Mouse (Mus musculus) granulocyte monocyte progenitor cell, adult 5-6 weeks (primary cell): Measurements from ENCODE around the gene Kdm2b. TPM values are rescaled to one million over a fixed set of nuclear protein-coding genes. Genes with fewer than 3 reads are reported as not detected.

Experiments
- ATAC-seq: replicated peaks from 2 replicates; pipeline ENCODE4 v1.8.0; 2016; ENCODE audit warnings: mild to moderate bottlenecking, moderate TSS enrichment, inconsistent platforms; ENCODE audit not compliant: poor library complexity, severe bottlenecking
- total RNA-seq, 2 experiments: library from RNA; stranded (forward) in 1 of 2; stranded (reverse) in 1 of 2; fragments of 200-712, 200-1000 nt in 1 of 2; fragments of >200 nt in 1 of 2; fragmentation: Nextera tagmentation in 1 of 2; gene quantifications; 2 replicates each; pipeline ENCODE4 v1.2.3; 2014 to 2017

Gene Kdm2b
- total RNA-seq, 2 experiments from 2014 or later, result 42.8 to 58.7 TPM

GRCm38 (mm10) chr5:123013599-123014315 lies 24.1 kb upstream of the Kdm2b start:
- 0 out of 2 replicates have a peak, but pooled peaks have one; percentile 21 for ATAC-seq

- no peak for ATAC-seq
Observed at GRCm38 (mm10) chr5:123011705-123012104, 22.1 kb upstream of the Kdm2b start.

- no peak for ATAC-seq
Observed at GRCm38 (mm10) chr5:123010806-123011205, 21.2 kb upstream of the Kdm2b start.

- no peak for ATAC-seq
Observed at GRCm38 (mm10) chr5:123009873-123010272, 20.2 kb upstream of the Kdm2b start.

- ATAC-seq, result no peak
Observed at GRCm38 (mm10) chr5:123008877-123009493, 19.4 kb upstream of the Kdm2b start.

- ATAC-seq, result no peak
Observed at GRCm38 (mm10) chr5:123005716-123006592, 16.3 kb upstream of the Kdm2b start.

- no peak for ATAC-seq
Observed at GRCm38 (mm10) chr5:123000901-123001300, 11.3 kb upstream of the Kdm2b start.

GRCm38 (mm10) chr5:122997205-122998204 lies 7.9 kb upstream of the Kdm2b start:
- ATAC-seq, result peak; percentile 49; the same call in 1 of the 2 replicates

- no peak for ATAC-seq
Observed at GRCm38 (mm10) chr5:122994910-122995309, 5.3 kb upstream of the Kdm2b start.

GRCm38 (mm10) chr5:122994303-122994846 lies 4.8 kb upstream of the Kdm2b start:
- peak; percentile 96 for ATAC-seq

- no peak for ATAC-seq
Observed at GRCm38 (mm10) chr5:122993811-122994210, 4.2 kb upstream of the Kdm2b start.

- ATAC-seq, result no peak
Observed at GRCm38 (mm10) chr5:122991350-122992004, 1.9 kb upstream of the Kdm2b start.

GRCm38 (mm10) chr5:122990411-122991160 lies 963 bp upstream of the Kdm2b start:
- ATAC-seq, result no peak

- peak; percentile 55 for ATAC-seq
Observed at GRCm38 (mm10) chr5:122989001-122989525, 560 bp downstream of the Kdm2b start.

- peak; percentile 46 for ATAC-seq
Observed at GRCm38 (mm10) chr5:122988021-122988751, 1.4 kb downstream of the Kdm2b start.

GRCm38 (mm10) chr5:122987211-122988020 lies 2.2 kb downstream of the Kdm2b start:
- peak; percentile 15 for ATAC-seq
